Mouse (Mus musculus) kidney, embryonic 14.5 days (tissue): ENCODE results near the gene Gm7849. TPM values are rescaled to one million over a fixed set of nuclear protein-coding genes. Genes with fewer than 3 reads are reported as not detected.
"Not testable (repeated sequence)": the region's sequence is repeated elsewhere in the genome, so short reads cannot be mapped to it uniquely, and the experiment has no call there.

Experiments used
- ATAC-seq: fragments of 200-750 bp; cut with Nextera tagmentation; 2 replicates; pipeline ENCODE4 v1.8.0; 2017; ENCODE audit warnings: moderate number of reproducible peaks, mild to moderate bottlenecking, moderate TSS enrichment, moderate library complexity; ENCODE audit not compliant: low FRiP score, low TSS enrichment
- H3K27ac ChIP-seq: fragments of 300-500 bp; sonication (generic); 2 replicates; pipeline ENCODE4 v1.5.1; 2014; ENCODE audit warnings: low read depth, mild to moderate bottlenecking, low read length, moderate library complexity, mixed read lengths
- H3K27me3 ChIP-seq: fragments of 300-500 bp; sonication (generic); 2 replicates; pipeline ENCODE4 v1.6.1; 2014; ENCODE audit warnings: mild to moderate bottlenecking, low read length; ENCODE audit not compliant: control insufficient read depth, insufficient read depth
- H3K36me3 ChIP-seq: fragments of 300-500 bp; sonication (generic); 2 replicates; pipeline ENCODE4 v1.6.1; 2014; ENCODE audit warnings: low read length, mixed read lengths; ENCODE audit not compliant: control insufficient read depth, insufficient read depth
- H3K4me1 ChIP-seq: fragments of 300-500 bp; sonication (generic); 2 replicates; pipeline ENCODE4 v1.6.1; 2014; ENCODE audit warnings: low read length, mixed read lengths; ENCODE audit not compliant: control insufficient read depth, insufficient read depth
- H3K4me2 ChIP-seq: fragments of 300-500 bp; sonication (generic); replicated peaks from 2 replicates; pipeline ENCODE4 v1.6.1; 2014; ENCODE audit warnings: low read depth, mild to moderate bottlenecking, low read length
- H3K4me3 ChIP-seq: fragments of 300-500 bp; sonication (generic); 2 replicates; pipeline ENCODE4 v1.5.1; 2014; ENCODE audit warnings: mild to moderate bottlenecking, low read length
- H3K9ac ChIP-seq: fragments of 300-500 bp; sonication (generic); 2 replicates; pipeline ENCODE4 v1.6.1; 2014; ENCODE audit warnings: low read depth, mild to moderate bottlenecking, low read length, moderate library complexity
- H3K9me3 ChIP-seq: fragments of 300-500 bp; sonication (generic); 2 replicates; pipeline ENCODE4 v1.6.1; 2016; ENCODE audit warnings: low read length; ENCODE audit not compliant: control insufficient read depth
- WGBS: fragments of 180-500 bp; shearing (Covaris S2); extraction: QIAGEN DNeasy Blood & Tissue Kit; methylation state at CpG from one replicate; pipeline ENCODE4 v1.1.7; 2014; 5-methylcytosine and 5-hydroxymethylcytosine counted together
- polyA plus RNA-seq: library from polyadenylated mRNA; unstranded; fragments of >200 nt; fragmentation: Nextera tagmentation; extraction: Ambion mirVana; gene quantifications from 2 replicates; pipeline ENCODE4 v1.2.1, GENCODE M21; 2014

Gene Gm7849
- not detected in 2 replicates for polyA plus RNA-seq

GRCm38 (mm10) chr8:21456460-21456859 is at the start of gene Gm7849:
Gene Gm7849, minus strand, starts transcription at chr8:21456560.
- not testable (repeated sequence) for H3K27me3 ChIP-seq, H3K36me3 ChIP-seq, H3K4me2 ChIP-seq, ATAC-seq, H3K4me3 ChIP-seq, H3K4me1 ChIP-seq, H3K9ac ChIP-seq, H3K9me3 ChIP-seq, H3K27ac ChIP-seq
- no CpG with 5 or more reads among the region's 1 CpGs for WGBS

- H3K9me3 ChIP-seq, H3K4me1 ChIP-seq, H3K9ac ChIP-seq, H3K4me2 ChIP-seq, H3K4me3 ChIP-seq, ATAC-seq, H3K27ac ChIP-seq, H3K36me3 ChIP-seq, H3K27me3 ChIP-seq: not testable (repeated sequence)
- WGBS: no CpG with 5 or more reads among the region's 1 CpGs
Measured at GRCm38 (mm10) chr8:21427111-21427510, 29.2 kb downstream of the Gm7849 start, which contains the start of gene Defa36. Gene Defa36, plus strand, starts transcription at chr8:21427411.

Other genes starting within 250 kb of the Gm7849 start
- gene Gm15292, start 206.8 kb downstream of the Gm7849 start, polyA plus RNA-seq: not detected in 2 replicates
- not detected in 2 replicates for gene Defa27, start 141.0 kb downstream of the Gm7849 start, polyA plus RNA-seq
- not detected in 2 replicates for gene Defa29, start 129.5 kb downstream of the Gm7849 start, polyA plus RNA-seq
- not detected in 2 replicates for gene Defa2, start 78.0 kb downstream of the Gm7849 start, polyA plus RNA-seq
- gene Defa33, start 64.7 kb downstream of the Gm7849 start, polyA plus RNA-seq: not detected in 2 replicates
- not detected in 2 replicates for gene Defa36, start 29.1 kb downstream of the Gm7849 start, polyA plus RNA-seq
- not detected in 2 replicates for gene Defa20, start 52.7 kb upstream of the Gm7849 start, polyA plus RNA-seq
- not detected in 2 replicates for gene Defa32, start 72.5 kb upstream of the Gm7849 start, polyA plus RNA-seq
- gene Defa37, start 108.8 kb upstream of the Gm7849 start, polyA plus RNA-seq: not detected in 2 replicates
- not detected in 2 replicates for gene Defa28, start 126.4 kb upstream of the Gm7849 start, polyA plus RNA-seq
- gene Gm7861, start 137.9 kb upstream of the Gm7849 start, polyA plus RNA-seq: not detected in 2 replicates
- not detected in 2 replicates for gene Defa26, start 161.6 kb upstream of the Gm7849 start, polyA plus RNA-seq
- not detected in 2 replicates for gene Defa17, start 199.2 kb upstream of the Gm7849 start, polyA plus RNA-seq
- not detected in 2 replicates for gene Defa34, start 209.2 kb upstream of the Gm7849 start, polyA plus RNA-seq
- not detected in 2 replicates for gene AY761184, start 247.1 kb upstream of the Gm7849 start, polyA plus RNA-seq